Mouse (Mus musculus): ENCODE measurements around the gene Pcsk4.
A peak's percentile ranks its signal among the peaks of the same experiment; 100 is the strongest.

Gene Pcsk4

GRCm38 (mm10) chr10:80299301-80299700 lies 30.0 kb downstream of the Pcsk4 start:
- no peak for DNase-seq (ENCODE audit: low spot score in 2 of 2)

DNA sequence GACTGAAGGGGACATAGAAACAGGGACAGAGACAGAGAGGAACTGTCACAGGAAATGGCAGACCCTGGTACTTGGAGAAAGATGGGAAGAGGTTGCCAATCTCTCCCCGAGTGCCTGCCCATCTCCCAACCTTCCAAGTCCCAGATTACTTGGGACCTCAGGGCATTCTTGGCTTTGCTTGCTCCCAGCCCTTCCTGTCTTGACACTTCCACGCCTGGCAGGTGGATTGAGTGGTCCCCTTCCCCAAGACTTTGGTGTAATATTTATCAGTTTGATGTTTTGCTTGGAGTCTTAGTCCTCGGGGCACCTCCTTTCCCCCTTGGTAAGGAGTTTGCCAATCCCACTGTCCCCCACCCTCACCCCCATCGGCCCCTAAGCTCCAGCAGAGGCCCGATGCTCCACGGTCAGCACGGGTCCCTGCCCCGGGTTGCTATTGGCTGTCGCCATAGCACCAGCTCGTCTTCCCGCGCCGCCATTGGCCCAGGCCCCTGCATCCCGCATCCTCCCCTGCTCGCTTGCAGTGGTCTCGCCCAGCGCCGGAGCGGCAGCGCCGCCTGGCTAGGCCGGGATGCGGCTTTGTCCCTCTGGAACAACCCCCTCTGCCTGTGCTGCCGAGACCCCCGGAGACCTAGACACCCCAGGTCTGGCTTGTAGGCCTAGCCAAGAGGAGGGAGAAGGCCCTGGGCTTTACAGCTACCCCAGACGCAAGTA lies 30.6 kb downstream of the Pcsk4 start:
- DNase-seq (ENCODE audit: low spot score in 2 of 2): peak; percentile 90 to 91

- no peak for DNase-seq (ENCODE audit: low spot score in 2 of 2)
Measured at GRCm38 (mm10) chr10:80297526-80298133, 31.7 kb downstream of the Pcsk4 start.

GRCm38 (mm10) chr10:80296824-80297223 lies 32.5 kb downstream of the Pcsk4 start:
- DNase-seq (ENCODE audit: low spot score in 2 of 2): no peak

GRCm38 (mm10) chr10:80295618-80296425 lies 33.5 kb downstream of the Pcsk4 start, which contains the start of gene Apc2:
Gene Apc2, plus strand, starts transcription at chr10:80295977.
- DNase-seq (ENCODE audit: low spot score in 2 of 2): peak; percentile 62 to 64

- DNase-seq (ENCODE audit: low spot score in 2 of 2): no peak
Measured at GRCm38 (mm10) chr10:80294788-80295303, 34.5 kb downstream of the Pcsk4 start.

DNA sequence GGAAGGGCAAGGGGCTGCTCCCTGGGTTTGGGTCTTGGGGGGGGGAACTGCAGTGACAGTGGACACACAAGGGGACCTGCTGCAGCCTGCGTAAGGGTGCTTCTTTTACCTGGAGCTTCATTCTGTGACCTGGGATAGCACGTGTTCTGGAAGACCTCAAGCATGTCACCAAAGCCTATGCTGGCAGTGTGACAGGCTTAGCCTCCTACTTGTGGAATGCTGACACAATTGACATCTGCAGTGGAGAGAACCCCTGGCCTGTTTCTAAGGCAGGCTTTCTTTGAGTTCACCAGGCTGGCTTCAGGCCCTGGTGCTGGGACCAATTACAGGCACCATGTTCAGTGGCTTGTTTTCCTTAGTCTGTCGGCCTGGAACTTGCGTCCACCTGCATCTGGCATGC lies 35.0 kb downstream of the Pcsk4 start:
- DNase-seq (ENCODE audit: low spot score in 2 of 2): no peak

DNA sequence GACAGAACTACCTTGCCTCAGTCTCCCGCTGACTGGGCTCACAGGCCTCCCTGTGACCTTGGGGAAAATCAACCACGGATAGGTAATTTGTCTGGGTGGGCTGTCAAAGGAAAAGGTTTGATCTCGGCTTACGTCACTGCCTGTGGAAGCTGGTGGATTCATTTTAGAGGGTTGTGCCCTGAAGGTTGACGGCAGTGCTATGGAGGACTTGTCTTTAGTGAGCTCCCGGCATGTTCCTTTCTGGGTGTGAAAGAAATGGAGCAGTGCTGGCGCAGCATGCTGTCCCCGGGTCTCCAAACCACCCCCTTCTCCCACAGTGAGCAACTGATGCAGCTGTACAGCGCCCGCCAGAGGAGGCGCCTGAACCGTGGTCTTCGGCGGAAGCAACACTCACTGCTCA lies 36.0 kb downstream of the Pcsk4 start:
- DNase-seq (ENCODE audit: low spot score in 2 of 2): no peak

GRCm38 (mm10) chr10:80292251-80293146 lies 36.8 kb downstream of the Pcsk4 start, which contains the start of gene Rps15:
Gene Rps15, plus strand, starts transcription at chr10:80292453.
- peak; percentile 87 to 89 for DNase-seq (ENCODE audit: low spot score in 2 of 2)

DNA sequence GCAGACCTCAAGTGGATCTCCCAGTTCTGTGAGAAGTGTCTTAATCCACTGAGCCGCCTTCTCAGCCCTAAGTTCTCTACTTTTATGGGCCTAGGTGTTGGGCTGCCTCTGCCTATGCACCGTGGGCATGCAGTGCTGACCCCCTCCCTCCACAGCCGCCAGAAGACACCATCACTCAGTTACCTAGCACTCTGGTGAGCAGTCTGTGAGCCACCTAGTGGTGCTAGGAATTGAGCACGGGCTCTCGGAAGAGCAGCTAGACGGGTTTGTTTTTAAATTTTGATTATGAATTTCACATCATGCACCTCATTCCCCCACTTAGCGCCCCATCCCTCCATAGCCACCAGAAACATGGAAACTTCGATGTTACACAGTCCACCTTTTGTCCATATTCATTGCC lies 40.6 kb downstream of the Pcsk4 start:
- DNase-seq (ENCODE audit: low spot score in 2 of 2): no peak

DNA sequence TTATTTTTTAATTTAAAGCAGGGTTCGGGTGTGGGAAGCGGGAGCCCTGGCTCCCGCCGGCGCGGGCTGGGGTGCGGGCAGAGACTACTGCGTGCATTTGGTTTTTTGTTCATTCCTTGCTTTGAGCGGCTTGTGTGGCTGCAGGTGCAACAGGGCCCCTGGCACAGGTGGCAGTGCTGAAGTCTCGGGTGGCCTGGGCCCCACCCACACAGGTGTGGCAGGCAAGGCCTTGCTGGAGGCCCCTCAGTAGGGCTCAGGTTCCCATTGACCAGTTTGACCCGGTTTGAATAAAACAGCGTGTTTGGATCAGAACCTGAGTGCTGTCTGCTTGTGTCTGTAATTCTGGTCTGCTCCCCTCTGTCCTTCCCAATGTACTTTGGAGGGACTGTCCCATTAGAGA lies 41.2 kb downstream of the Pcsk4 start:
- no peak for DNase-seq (ENCODE audit: low spot score in 2 of 2)

GRCm38 (mm10) chr10:80285222-80286070 lies 43.9 kb downstream of the Pcsk4 start:
- no peak for DNase-seq (ENCODE audit: low spot score in 2 of 2)

GRCm38 (mm10) chr10:80282481-80283441 lies 46.5 kb downstream of the Pcsk4 start:
- no peak for DNase-seq (ENCODE audit: low spot score in 2 of 2)

- DNase-seq (ENCODE audit: low spot score in 2 of 2): no peak
Measured at GRCm38 (mm10) chr10:80281921-80282371, 47.4 kb downstream of the Pcsk4 start.

- DNase-seq (ENCODE audit: low spot score in 2 of 2): no peak
Measured at GRCm38 (mm10) chr10:80281304-80281703, 48.0 kb downstream of the Pcsk4 start.

DNA sequence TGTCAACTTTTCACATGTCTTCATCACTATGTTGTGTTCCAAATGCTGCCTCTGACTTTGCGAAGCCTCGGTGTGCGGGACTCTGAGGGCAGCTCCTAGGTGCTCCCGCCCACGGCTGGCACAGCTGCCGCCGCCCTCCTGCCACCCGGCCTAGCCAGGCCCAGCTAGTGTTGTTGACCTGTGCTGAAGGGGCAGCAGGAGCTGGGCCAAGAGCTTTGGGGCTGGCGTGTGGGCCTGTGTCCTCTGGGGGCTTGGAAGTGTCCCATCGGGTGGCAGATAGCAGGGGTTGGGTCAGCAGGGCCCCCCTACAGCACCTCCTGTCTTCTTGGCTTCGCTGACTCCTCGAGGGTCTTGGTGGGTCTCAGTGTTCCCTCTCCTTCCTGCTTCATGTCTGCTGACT lies 50.0 kb downstream of the Pcsk4 start:
- DNase-seq (ENCODE audit: low spot score in 2 of 2): no peak

- no peak for DNase-seq (ENCODE audit: low spot score in 2 of 2)
Measured at GRCm38 (mm10) chr10:80278390-80278789, 50.9 kb downstream of the Pcsk4 start.

DNA sequence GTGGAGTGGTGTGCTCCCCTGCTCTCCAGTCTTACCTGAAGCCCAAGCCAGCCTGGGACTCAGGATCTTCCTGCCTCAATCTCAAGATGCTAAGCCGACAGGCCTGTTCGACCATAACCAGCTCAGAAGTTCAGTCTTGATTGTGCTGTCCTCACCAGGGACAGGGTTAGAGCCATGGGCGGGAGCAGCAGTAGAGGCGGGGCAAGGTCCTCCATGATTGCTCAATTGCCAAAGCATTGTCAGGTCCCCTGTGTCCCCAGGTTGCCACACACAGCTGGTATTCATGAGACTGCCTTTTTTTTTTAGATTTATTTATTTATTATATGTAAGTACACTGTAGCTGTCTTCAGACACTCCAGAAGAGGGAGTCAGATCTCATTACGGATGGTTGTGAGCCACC lies 53.1 kb downstream of the Pcsk4 start:
- DNase-seq (ENCODE audit: low spot score in 2 of 2): no peak

- DNase-seq (ENCODE audit: low spot score in 2 of 2): no peak
Measured at GRCm38 (mm10) chr10:80273847-80274246, 55.5 kb downstream of the Pcsk4 start.
